In genomic region chr6:136809077-136809476, GRCm38 (mm10) we compare ENCODE assay signal across 8 mouse cellular contexts. TPM values are rescaled to one million over a fixed set of nuclear protein-coding genes. Genes with fewer than 3 reads are reported as not detected.
DNase-seq lines count a peak whose midpoint lies in the region; ATAC-seq and TF ChIP-seq lines count a peak whose summit lies in the region.

No protein-coding gene starts in this region.

- no peak for TF ChIP-seq POLR2A in cerebellum, adult 2 months (IDR thresholded peaks at IDR 0.05; ENCODE audit: borderline replicate concordance, insufficient read depth, low read length)

- DNase-seq in cerebellum, adult 2 months = no peak
- no peak for DNase-seq in cerebellum, postnatal 25 days
- DNase-seq in T-cell, adult 2 months (ENCODE audit: low spot score) = peak; percentile 70
- DNase-seq in induced T-regulatory cell, adult 2 months (ENCODE audit: low read depth) = peak; percentile 83
- DNase-seq in liver, postnatal 0 days = peak; percentile 74
- no peak for DNase-seq in frontal cortex, postnatal 10 days (ENCODE audit: low spot score in 2 of 2)

- no peaks in the 10 kb centered on the region for H3K27me3 ChIP-seq in cerebellum, adult 2 months (ENCODE audit: control insufficient read depth, insufficient read depth, low read length)
- H3K27me3 ChIP-seq in forebrain, embryonic 12.5 days = no peaks in the 10 kb centered on the region
- H3K27me3 ChIP-seq in liver, postnatal 0 days (ENCODE audit: insufficient read depth, low read length) = no peaks in the 10 kb centered on the region
- H3K27me3 ChIP-seq in neural tube, embryonic 14.5 days (ENCODE audit: control insufficient read depth, insufficient read depth, low read length) = no peaks in the 10 kb centered on the region

- ATAC-seq in forebrain, embryonic 12.5 days (ENCODE audit: low FRiP score) = no peak
- no peak; the same call in 1 of the 2 replicates for ATAC-seq in liver, postnatal 0 days
- ATAC-seq in neural tube, embryonic 14.5 days (ENCODE audit: low read depth) = no peak

- peak overlapping the region; percentile 94 for H3K4me2 ChIP-seq in forebrain, embryonic 12.5 days
- H3K4me2 ChIP-seq in liver, postnatal 0 days (ENCODE audit: low read depth, low read length) = peak overlapping the region; percentile 96
- H3K4me2 ChIP-seq in neural tube, embryonic 14.5 days (ENCODE audit: low read depth, low read length) = peak overlapping the region; percentile 94

- H3K4me1 ChIP-seq in cerebellum, adult 2 months (ENCODE audit: control insufficient read depth, insufficient read depth, low read length) = peaks cover 8% of the 10 kb centered on the region; the same call in 1 of the 2 replicates
- peaks cover 26% of the 10 kb centered on the region for H3K4me1 ChIP-seq in forebrain, embryonic 12.5 days
- peaks cover 25% of the 10 kb centered on the region for H3K4me1 ChIP-seq in liver, postnatal 0 days (ENCODE audit: insufficient read depth)
- H3K4me1 ChIP-seq in neural tube, embryonic 14.5 days (ENCODE audit: control insufficient read depth, insufficient read depth, low read length) = peaks cover 19% of the 10 kb centered on the region

- H3K27ac ChIP-seq in cerebellum, adult 2 months (ENCODE audit: insufficient read depth, low read length) = no peak overlapping the region
- H3K27ac ChIP-seq in forebrain, embryonic 12.5 days = no peak overlapping the region
- H3K27ac ChIP-seq in liver, postnatal 0 days (ENCODE audit: low read depth) = peak overlapping the region; percentile 88
- no peak overlapping the region for H3K27ac ChIP-seq in neural tube, embryonic 14.5 days (ENCODE audit: low read depth, low read length)

- H3K4me3 ChIP-seq in cerebellum, adult 2 months (replicated peaks; ENCODE audit: insufficient read depth, low read depth, low read length) = peak overlapping the region; percentile 59
- H3K4me3 ChIP-seq in forebrain, embryonic 12.5 days (replicated peaks) = peak overlapping the region; percentile 88
- peak overlapping the region; percentile 91 for H3K4me3 ChIP-seq in liver, postnatal 0 days (ENCODE audit: low read depth, low read length)
- H3K4me3 ChIP-seq in neural tube, embryonic 14.5 days (ENCODE audit: low read depth, low read length) = peak overlapping the region; percentile 71

- no peak for TF ChIP-seq CTCF in cerebellum, adult 2 months (IDR thresholded peaks at IDR 0.05; ENCODE audit: borderline replicate concordance, insufficient read depth, low read depth, low read length)
- TF ChIP-seq CTCF in liver, postnatal 0 days (IDR thresholded peaks at IDR 0.05; ENCODE audit: low read depth) = no peak

- peak overlapping the region; percentile 77 for H3K9ac ChIP-seq in forebrain, embryonic 12.5 days
- peak overlapping the region; percentile 91 for H3K9ac ChIP-seq in liver, postnatal 0 days (replicated peaks)
- H3K9ac ChIP-seq in neural tube, embryonic 14.5 days (replicated peaks; ENCODE audit: low read depth, low read length) = peak overlapping the region; percentile 52; the same call in 1 of the 2 replicates

- 39% methylated on average over 14 of the region's 14 CpGs for WGBS in cerebellum, adult 2 months
- whole genome bisulfite sequencing in forebrain, embryonic 12.5 days = 46% methylated on average over 14 of the region's 14 CpGs
- 3% methylated on average over 14 of the region's 14 CpGs for WGBS in liver, postnatal 0 days (ENCODE audit: insufficient replicate concordance)
- 42% methylated on average over 14 of the region's 14 CpGs for WGBS in neural tube, embryonic 14.5 days

- peaks cover 23% of the 10 kb centered on the region for H3K36me3 ChIP-seq in forebrain, embryonic 12.5 days (replicated peaks)
- H3K36me3 ChIP-seq in liver, postnatal 0 days (replicated peaks; ENCODE audit: insufficient read depth, low read length) = peaks cover 20% of the 10 kb centered on the region
- H3K36me3 ChIP-seq in neural tube, embryonic 14.5 days (ENCODE audit: control insufficient read depth, insufficient read depth, low read length) = peaks cover 4% of the 10 kb centered on the region; the same call in 1 of the 2 replicates

- peak; percentile 14; the same call in 1 of the 2 replicates for TF ChIP-seq EP300 in liver, postnatal 0 days (IDR thresholded peaks at IDR 0.05; ENCODE audit: low read depth)

- no peaks in the 10 kb centered on the region for H3K9me3 ChIP-seq in forebrain, embryonic 12.5 days
- no peaks in the 10 kb centered on the region for H3K9me3 ChIP-seq in liver, postnatal 0 days (ENCODE audit: low read length)
- no peaks in the 10 kb centered on the region for H3K9me3 ChIP-seq in neural tube, embryonic 14.5 days (ENCODE audit: control insufficient read depth, low read length)

RNA-seq across cellular contexts. Expression of gene H2afj, which starts 1.0 kb away (rescaled TPM):
- polyA plus RNA-seq in cerebellum, adult 2 months (2012; rRNA removed) = 74.1 and 88.9 TPM in 2 replicates
- 121 and 128 TPM in 2 replicates for polyA plus RNA-seq in forebrain, embryonic 12.5 days (2016; fragmentation: Nextera tagmentation; extraction: Ambion mirVana)
- 147 and 152 TPM in 2 replicates for polyA plus RNA-seq in liver, postnatal 0 days (2015; fragmentation: Nextera tagmentation; extraction: Ambion mirVana)
- polyA plus RNA-seq in neural tube, embryonic 14.5 days (2014; fragmentation: Nextera tagmentation; extraction: Ambion mirVana) = 92.1 and 103 TPM in 2 replicates

RNA-seq across cellular contexts. Expression of gene Hist4h4, which starts 4.9 kb away (rescaled TPM):
- polyA plus RNA-seq in cerebellum, adult 2 months (2012; rRNA removed) = 0.62 and 1.0 TPM in 2 replicates
- 0.47 and 0.79 TPM in 2 replicates for polyA plus RNA-seq in forebrain, embryonic 12.5 days (2016; fragmentation: Nextera tagmentation; extraction: Ambion mirVana)
- 1.1 and 1.4 TPM in 2 replicates for polyA plus RNA-seq in liver, postnatal 0 days (2015; fragmentation: Nextera tagmentation; extraction: Ambion mirVana)
- 0.50 and 0.56 TPM in 2 replicates for polyA plus RNA-seq in neural tube, embryonic 14.5 days (2014; fragmentation: Nextera tagmentation; extraction: Ambion mirVana)

RNA-seq across cellular contexts. Expression of gene BC049715, which starts 18.3 kb away (rescaled TPM):
- 0.38 and 0.74 TPM in 2 replicates for polyA plus RNA-seq in cerebellum, adult 2 months (2012; rRNA removed)
- polyA plus RNA-seq in forebrain, embryonic 12.5 days (2016; fragmentation: Nextera tagmentation; extraction: Ambion mirVana) = 1.1 and 1.9 TPM in 2 replicates
- 0.44 and 0.99 TPM in 2 replicates for polyA plus RNA-seq in liver, postnatal 0 days (2015; fragmentation: Nextera tagmentation; extraction: Ambion mirVana)
- 1.1 and 1.8 TPM in 2 replicates for polyA plus RNA-seq in neural tube, embryonic 14.5 days (2014; fragmentation: Nextera tagmentation; extraction: Ambion mirVana)

RNA-seq across cellular contexts. Expression of gene Wbp11, which starts 19.0 kb away (rescaled TPM):
- polyA plus RNA-seq in cerebellum, adult 2 months (2012; rRNA removed) = 57.0 and 68.4 TPM in 2 replicates
- 137 and 146 TPM in 2 replicates for polyA plus RNA-seq in forebrain, embryonic 12.5 days (2016; fragmentation: Nextera tagmentation; extraction: Ambion mirVana)
- 32.8 and 33.8 TPM in 2 replicates for polyA plus RNA-seq in liver, postnatal 0 days (2015; fragmentation: Nextera tagmentation; extraction: Ambion mirVana)
- 72.3 and 80.2 TPM in 2 replicates for polyA plus RNA-seq in neural tube, embryonic 14.5 days (2014; fragmentation: Nextera tagmentation; extraction: Ambion mirVana)

RNA-seq across cellular contexts. Expression of gene Smco3, which starts 26.2 kb away (rescaled TPM):
- polyA plus RNA-seq in cerebellum, adult 2 months (2012; rRNA removed) = 7.8 and 8.8 TPM in 2 replicates
- 0.24 and 0.52 TPM in 2 replicates for polyA plus RNA-seq in forebrain, embryonic 12.5 days (2016; fragmentation: Nextera tagmentation; extraction: Ambion mirVana)
- polyA plus RNA-seq in liver, postnatal 0 days (2015; fragmentation: Nextera tagmentation; extraction: Ambion mirVana) = not detected in 2 replicates
- polyA plus RNA-seq in neural tube, embryonic 14.5 days (2014; fragmentation: Nextera tagmentation; extraction: Ambion mirVana) = 1.6 and 2.5 TPM in 2 replicates

Comparison
In these comparisons a context has a peak if more than half of its experiments do, and no peak if none do; other contexts are left out.
1. DNase-seq: peak in T-cell, adult 2 months (single experiment), induced T-regulatory cell, adult 2 months (single experiment) and liver, postnatal 0 days (single experiment); none in cerebellum, adult 2 months (0 of 2), cerebellum, postnatal 25 days (0 of 2) and frontal cortex, postnatal 10 days (0 of 2).
2. Peak in every context shown above with its lines, with median percentiles within 50 percentile points of each other: H3K4me3 ChIP-seq, H3K4me2 ChIP-seq and H3K9ac ChIP-seq.